Mouse (Mus musculus) frontal cortex, postnatal 36 days (tissue): ENCODE data around the gene Mrpl41.
"Not testable (repeated sequence)": the region's sequence is repeated elsewhere in the genome, so short reads cannot be mapped to it uniquely, and the experiment has no call there.

Source experiments
- DNase-seq, 2 experiments: peaks; one replicate each; pipeline ENCODE4 v3.0.0; 2022; ENCODE audit warnings: low spot score in 2 of 2

Gene Mrpl41

GRCm38 (mm10) chr2:24974906-24975703 is at the start of gene Mrpl41:
TSS of gene Mrpl41 (minus strand) at chr2:24975098.
- DNase-seq, result peak; percentile 96

DNA sequence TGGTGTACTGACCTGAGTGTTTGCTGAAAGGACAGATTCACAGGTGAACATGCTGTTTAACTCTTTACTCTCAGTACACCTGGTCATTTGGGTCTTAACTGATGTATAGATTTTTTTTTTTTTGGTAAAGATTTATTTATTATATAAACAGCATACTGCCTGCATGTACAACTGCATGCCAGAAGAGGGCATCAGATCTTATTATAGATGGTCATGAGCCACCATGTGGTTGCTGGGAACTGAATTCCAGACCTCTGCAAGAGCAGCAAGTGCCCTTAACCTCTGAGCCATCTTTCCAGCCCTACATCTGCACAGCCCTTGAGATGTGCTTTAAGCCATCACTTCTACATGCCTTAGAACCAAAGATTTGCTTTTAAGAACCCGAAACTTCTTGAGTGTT is 47.8 kb upstream of the Mrpl41 start:
- no peak for DNase-seq

- DNase-seq, result no peak
Measured at GRCm38 (mm10) chr2:25008250-25008649, 33.4 kb upstream of the Mrpl41 start.

DNA sequence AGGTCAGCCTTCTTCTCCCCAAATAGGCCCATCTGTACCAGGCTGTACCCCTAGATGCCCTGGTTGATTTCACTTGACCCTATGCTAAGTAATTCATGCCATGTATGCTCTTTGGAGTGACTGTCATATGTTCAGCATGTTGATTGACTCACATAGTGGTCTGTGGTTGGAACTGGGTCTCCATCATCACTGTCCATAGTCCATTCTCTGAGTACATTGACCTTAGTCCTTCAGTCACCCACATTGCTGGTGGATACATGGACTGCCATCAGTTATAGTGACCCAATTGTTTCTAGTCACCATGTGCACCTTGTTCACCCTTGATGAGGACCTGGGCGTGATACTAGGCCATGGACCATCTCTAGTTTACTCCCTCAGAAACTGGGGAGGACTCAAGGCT is 31.9 kb upstream of the Mrpl41 start:
- no peak for DNase-seq

- no peak for DNase-seq
Measured at GRCm38 (mm10) chr2:25003946-25004786, 29.3 kb upstream of the Mrpl41 start.

- peak in 1 of 2 experiments; percentile 27 for DNase-seq
Measured at GRCm38 (mm10) chr2:25000544-25001235, 25.8 kb upstream of the Mrpl41 start.

- DNase-seq, result no peak
Measured at GRCm38 (mm10) chr2:24996471-24996870, 21.6 kb upstream of the Mrpl41 start.

DNA sequence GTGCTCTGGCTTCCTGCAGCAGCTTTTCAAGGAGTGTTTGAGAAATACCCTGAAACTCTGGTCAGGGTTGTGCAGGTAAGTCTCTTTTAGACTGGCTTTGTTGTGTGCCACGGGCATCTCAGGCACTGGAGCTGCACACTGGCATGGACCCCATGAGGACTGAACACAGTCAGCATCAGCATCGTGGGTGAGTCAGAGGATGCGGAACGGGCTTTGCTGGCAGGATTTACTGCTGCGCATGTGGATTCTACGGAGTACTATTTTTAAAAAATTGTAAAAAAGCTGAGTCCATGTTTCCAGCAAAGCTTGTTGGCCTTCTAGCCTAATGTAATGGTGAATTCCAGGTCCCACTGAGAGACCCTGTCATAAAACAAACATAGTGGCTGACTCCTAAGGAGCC is 20.4 kb upstream of the Mrpl41 start:
- peak; percentile 31 to 43 for DNase-seq

GRCm38 (mm10) chr2:24987762-24988161 is 12.9 kb upstream of the Mrpl41 start:
- no peak for DNase-seq

- no peak for DNase-seq
Measured at GRCm38 (mm10) chr2:24976960-24977359, 2.1 kb upstream of the Mrpl41 start.

GRCm38 (mm10) chr2:24975704-24976297 is 903 bp upstream of the Mrpl41 start, which contains the start of gene Pnpla7:
TSS of gene Pnpla7 (plus strand) at chr2:24976033.
- DNase-seq, result peak; percentile 48 to 73

GRCm38 (mm10) chr2:24974452-24974851 is 446 bp downstream of the Mrpl41 start:
- DNase-seq, result not testable (repeated sequence)

- no peak for DNase-seq
Measured at GRCm38 (mm10) chr2:24970386-24970785, 4.5 kb downstream of the Mrpl41 start.

DNA sequence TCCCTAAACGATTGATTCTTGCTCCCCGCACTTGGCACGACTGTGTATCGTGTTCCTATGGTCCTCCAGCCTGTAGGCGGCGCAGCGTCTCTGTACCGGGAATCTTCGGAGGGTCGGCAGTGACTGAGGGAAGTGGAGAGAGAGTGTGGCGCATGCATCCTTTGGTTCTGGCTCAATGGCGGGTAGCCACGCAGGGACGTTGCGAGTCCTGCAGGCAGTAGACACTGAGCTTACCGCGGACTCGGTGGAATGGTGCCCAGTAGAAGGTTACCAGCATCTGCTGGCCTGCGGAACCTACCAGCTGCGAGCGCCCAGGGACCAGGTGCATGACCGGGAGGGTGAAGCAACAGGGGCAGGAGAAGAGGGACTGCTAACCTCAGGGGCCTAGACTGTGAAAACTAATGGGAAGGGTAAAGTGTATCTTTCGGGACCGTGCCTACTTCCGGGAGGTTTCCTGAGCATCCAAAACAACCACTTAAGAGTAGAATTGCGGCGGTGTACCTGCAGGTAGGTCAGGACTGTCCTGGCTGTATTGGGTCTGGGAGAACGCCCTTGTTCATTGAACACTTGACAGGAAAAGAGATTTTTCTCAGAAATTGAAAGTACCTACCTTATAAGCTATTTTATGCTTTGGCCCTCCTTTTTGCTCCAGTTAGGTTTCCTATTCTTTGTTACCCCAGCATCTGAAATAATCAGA is 12.4 kb downstream of the Mrpl41 start, which contains the start of gene Dph7:
TSS of gene Dph7 (plus strand) at position 97 of the 697 bp plus-strand sequence.
- DNase-seq, result peak; percentile 91

GRCm38 (mm10) chr2:24960910-24961309 is 14.0 kb downstream of the Mrpl41 start:
- peak in 1 of 2 experiments; percentile 38 for DNase-seq

DNA sequence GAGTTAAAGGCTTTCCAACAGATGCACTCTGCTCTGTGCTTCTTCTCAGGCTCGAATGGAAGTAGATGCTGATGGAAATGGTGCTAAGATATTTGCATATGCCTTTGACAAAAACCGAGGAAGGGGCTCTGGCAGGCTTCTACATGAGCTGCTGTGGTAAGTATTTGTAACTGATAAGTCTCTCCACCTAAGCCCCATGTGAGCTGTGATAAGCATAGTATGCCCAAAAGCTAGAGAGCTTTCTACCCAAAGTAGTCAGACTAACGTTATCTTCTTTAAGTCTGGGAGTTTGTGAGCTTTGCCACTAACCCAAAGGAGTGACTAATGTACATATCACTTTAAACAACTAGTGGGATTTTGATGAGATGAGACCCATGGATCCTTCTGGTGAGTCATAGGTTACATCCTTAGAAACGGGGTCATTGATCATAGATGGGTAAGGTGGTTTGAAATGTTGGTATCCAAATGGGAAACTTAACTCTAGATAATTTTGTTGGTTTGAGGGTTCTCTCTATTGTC is 22.3 kb downstream of the Mrpl41 start:
- DNase-seq, result no peak

GRCm38 (mm10) chr2:24950189-24950535 is 24.7 kb downstream of the Mrpl41 start:
- DNase-seq, result no peak

- DNase-seq, result peak; percentile 96 to 97
Measured at GRCm38 (mm10) chr2:24949421-24950188, 25.3 kb downstream of the Mrpl41 start, which contains the start of gene Zmynd19. TSS of gene Zmynd19 (plus strand) at chr2:24949792.

GRCm38 (mm10) chr2:24944304-24944703 is 30.6 kb downstream of the Mrpl41 start:
- not testable (repeated sequence) for DNase-seq

- DNase-seq, result no peak
Measured at GRCm38 (mm10) chr2:24942092-24942491, 32.8 kb downstream of the Mrpl41 start.
